Mouse (Mus musculus) lung, postnatal 36 days (tissue): ENCODE results near the gene Gins2.

ENCODE experiments used
- DNase-seq: peaks from one replicate; pipeline ENCODE4 v3.0.0; 2022; ENCODE audit warnings: mixed read lengths

Gene Gins2

DNA sequence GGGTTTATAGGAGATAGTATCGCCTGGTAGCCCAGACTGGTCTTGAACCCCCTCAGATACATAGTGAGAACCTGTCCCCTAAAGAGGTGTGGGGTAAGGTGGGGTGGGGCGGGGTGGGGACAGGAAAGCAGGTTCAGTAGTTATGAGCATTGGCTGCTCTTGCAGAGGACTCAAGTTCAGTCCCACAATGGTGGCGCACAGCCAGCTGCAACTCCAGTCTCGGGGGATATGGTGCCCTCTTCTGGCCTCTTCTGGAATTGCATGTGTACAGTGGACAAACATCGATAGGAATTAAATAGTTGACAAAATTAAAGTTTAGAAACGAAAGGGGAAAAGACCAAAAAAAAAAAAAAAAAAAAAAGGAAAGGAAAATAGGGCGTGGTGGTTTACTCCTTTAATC is 10.4 kb upstream of the Gins2 start:
- DNase-seq, result peak; percentile 94

DNA sequence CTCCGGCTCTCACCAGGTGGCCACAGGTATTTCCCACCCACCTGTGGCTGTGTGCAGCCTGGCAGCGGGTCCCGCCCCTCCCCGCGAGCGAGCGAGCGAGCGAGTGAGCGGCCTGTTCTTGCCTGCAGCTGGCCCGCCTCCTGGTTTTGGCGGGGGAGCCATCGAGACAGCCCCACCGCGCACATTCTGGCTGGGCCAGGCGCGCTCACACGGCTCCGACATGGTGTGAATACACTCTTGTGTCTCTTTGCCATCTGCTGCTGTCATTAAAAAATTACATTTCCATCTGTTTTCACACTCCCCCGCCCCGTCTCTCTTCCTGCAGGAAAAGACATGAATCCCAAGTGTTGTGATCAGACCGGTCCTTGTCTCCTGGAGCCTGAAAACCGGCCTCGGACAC is 9.5 kb upstream of the Gins2 start:
- no peak for DNase-seq

DNA sequence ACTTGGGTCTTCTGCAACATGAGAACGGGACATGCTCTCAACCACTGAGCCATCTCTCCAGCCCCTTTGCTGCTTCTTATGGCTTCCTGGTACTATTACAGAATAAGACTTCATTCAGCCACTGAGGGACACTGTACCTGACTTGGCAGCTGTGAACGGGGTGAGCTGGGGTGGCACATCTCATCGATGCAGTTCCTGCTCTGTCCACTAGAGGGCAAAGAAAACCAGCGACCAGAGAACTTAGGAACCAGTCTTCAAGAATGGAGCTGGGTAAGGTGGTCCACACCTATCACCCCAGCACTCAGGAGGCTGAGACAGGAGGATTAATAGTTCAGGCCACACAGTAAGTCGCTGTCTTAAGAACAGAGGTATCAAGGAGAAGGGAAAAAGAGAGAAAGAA is 6.9 kb upstream of the Gins2 start:
- DNase-seq, result peak; percentile 73

DNA sequence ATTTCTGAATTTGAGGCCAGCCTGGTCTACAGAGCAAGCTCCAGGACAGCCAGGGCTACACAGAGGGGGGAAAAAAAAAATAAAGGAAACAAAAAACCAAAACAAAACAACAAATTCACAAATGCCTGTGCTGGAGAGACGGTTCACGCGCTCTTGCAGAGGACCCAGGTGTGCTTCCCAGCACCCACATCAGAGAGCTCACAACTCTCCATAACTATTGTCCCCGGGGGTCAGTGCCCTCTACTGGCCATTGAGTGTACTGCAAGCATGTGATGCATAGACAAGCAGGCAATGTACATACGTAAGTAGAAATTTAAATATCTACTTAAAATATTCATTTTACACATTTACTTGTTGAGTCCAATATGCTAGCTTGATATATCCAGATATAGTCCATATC is 5.5 kb upstream of the Gins2 start:
- no peak for DNase-seq

DNA sequence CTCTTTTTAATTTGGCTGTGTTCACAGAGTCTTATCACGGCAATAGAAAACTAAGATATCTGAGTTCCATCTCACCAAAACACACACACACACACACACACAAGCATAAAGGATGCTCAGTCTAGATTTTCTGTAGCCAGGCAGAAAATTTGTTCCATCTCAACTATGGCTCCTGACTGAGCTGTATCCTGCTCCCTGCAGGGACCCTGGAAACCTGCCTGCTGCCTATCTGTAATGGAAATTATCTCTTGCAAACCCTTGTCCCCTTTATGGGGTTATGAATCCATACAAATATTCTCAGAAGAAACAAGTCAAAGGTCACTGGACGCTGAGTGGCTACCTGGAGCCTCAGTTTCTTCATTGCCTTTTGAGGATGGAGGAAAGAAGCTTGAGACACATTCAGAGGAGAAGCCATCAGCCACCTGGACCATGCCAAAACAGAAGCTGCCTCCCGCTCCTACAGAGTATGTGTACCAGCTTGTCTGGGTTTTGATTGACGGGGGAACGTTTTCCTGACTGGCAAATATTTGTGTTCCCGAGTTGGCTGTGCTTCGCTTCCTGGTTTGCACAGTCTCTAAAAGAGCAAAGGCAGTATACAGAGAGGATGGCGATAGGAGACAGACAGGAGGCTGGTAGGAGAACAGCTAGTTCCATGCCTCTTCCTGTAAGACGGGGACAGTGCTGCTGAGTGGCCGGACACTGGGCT is 2.6 kb upstream of the Gins2 start:
- DNase-seq, result peak; percentile 49

- no peak for DNase-seq
Observed at GRCm38 (mm10) chr8:120589921-120590320, 817 bp upstream of the Gins2 start.

- DNase-seq, result no peak
Observed at GRCm38 (mm10) chr8:120585521-120585920, 3.6 kb downstream of the Gins2 start.

DNA sequence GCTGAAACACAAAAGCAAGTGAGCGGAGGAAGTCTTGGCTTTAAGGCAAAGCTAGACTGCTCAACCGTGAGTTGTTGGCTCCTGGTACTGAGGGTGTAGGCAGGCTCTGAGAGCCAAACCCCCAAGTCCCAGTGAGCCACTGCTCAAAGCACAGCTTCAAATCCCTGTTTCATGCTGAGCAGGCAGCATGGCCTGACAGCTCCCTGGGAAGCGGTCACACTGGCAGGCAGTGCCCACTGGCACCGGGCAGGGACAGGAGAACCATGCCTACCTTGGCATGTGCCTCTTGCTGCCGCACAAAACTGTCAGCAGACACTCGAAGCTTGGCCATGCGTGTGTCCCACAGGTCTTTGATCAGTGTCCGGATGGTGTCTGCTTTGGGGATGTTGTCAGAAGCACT is 7.3 kb downstream of the Gins2 start:
- DNase-seq, result no peak

GRCm38 (mm10) chr8:120581329-120581728 is 7.8 kb downstream of the Gins2 start:
- DNase-seq, result no peak

DNA sequence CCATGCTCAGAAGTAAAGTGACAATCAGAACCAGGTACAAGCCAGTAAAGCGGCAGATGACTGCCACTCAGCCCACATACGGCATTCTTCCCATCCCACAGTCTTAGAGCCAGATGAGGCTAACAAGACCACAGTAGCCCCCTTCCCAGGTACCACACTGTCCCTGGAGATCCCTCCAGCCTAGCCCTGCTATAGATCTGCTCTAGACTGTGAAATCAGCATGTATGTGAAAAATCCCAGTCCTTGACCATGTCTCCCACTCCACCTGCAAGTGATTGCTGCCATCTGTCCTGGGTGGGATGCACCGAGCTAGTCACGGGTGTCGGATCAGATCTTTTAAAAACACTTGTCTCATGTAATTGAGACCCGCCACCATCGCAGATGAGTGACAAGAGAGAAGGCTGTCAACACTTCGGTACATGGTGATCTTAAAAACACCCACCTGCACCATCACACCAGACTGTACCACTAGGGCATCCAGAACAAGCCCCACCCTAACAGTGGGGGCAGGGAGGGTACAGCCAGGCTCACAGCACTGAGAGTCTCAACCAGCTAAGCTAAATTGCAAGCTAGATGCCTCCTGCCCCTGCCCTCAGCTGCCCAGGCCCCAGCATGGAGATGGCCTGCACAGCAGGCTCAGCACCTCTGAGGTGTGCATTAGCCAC is 8.6 kb downstream of the Gins2 start:
- DNase-seq, result no peak

GRCm38 (mm10) chr8:120577821-120578220 is 11.3 kb downstream of the Gins2 start:
- no peak for DNase-seq

DNA sequence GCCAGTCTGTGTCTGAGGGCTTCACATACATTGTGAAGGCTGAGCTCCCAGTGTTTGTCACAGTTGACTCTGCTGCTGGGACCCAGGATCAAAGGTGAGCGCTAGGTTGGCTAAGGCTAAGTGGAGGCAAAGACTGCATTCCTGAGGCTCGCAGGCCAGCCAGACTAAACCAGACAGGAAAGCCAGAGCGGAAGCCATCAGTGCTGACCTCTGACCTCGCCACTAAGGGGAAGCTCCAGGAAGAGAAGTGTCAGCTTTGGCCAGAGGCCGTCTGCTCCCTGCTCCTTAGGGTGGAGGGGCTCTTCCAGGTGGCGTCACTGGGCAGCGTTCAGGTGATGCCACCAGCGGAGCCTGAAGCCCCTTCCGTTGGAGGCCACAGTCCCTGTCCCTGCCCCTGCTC is 13.3 kb downstream of the Gins2 start:
- DNase-seq, result no peak

- DNase-seq, result no peak
Observed at GRCm38 (mm10) chr8:120574941-120575340, 14.2 kb downstream of the Gins2 start.

GRCm38 (mm10) chr8:120573866-120574265 is 15.2 kb downstream of the Gins2 start:
- DNase-seq, result no peak

- peak; percentile 70 for DNase-seq
Observed at GRCm38 (mm10) chr8:120572534-120572933, 16.6 kb downstream of the Gins2 start.

GRCm38 (mm10) chr8:120571561-120571960 is 17.5 kb downstream of the Gins2 start:
- DNase-seq, result no peak

DNA sequence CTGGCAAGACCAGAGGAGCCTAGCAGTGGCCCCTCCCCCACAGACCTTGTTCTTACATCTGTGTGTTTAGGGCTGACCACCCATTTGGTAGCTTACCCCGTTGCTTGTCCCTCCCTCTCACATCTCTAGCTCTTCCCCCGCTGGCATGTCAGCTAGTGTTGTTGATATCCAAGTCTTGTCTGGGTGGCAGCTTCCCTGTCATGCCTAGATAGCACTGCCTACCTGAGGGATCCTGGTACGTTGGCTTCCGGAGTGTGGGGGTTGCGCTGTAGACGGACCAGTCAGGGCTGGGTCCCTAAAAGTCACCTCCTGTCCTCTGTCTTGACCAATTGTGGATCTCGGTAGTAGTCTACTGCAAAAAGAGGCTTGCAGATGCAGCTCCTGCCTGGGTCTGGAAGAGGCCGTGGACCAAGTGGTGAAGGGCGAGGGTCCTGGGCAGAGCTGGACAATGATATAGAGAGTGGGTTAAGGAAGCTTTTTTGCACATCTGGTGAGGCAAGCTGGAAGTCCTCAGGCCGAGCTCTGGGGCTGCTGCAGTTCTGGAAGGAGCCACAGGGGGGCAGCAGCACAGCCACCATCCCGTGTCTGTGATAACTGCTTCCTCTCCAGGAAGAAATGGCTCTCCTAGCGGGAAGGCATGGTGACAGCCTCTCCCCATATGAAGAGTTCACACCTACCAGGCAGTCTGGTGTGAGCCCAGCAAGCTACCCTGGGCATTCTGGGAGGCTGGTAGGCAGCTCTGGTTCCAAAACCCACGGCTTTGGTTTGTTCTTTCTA is 19.0 kb downstream of the Gins2 start:
- DNase-seq, result peak; percentile 83

DNA sequence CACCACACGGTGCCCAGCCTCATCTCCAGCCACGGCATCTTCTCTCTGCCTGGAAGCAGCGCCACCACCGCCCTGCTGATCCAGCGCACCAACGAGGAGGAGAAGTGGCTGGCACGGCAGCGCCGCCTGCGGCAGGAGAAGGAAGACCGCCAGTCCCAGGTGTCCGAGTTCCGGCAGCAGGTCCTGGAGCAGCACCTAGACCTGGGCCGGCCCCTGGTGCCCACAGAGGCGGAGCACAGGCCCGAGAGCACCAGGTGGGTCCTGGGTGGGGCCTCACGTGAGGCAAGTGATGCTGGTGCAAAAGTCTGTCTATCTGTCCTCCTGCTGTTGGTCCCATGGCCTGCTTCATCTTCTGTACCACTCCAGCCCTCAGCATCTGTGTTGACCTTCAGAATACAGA is 20.0 kb downstream of the Gins2 start:
- no peak for DNase-seq

DNA sequence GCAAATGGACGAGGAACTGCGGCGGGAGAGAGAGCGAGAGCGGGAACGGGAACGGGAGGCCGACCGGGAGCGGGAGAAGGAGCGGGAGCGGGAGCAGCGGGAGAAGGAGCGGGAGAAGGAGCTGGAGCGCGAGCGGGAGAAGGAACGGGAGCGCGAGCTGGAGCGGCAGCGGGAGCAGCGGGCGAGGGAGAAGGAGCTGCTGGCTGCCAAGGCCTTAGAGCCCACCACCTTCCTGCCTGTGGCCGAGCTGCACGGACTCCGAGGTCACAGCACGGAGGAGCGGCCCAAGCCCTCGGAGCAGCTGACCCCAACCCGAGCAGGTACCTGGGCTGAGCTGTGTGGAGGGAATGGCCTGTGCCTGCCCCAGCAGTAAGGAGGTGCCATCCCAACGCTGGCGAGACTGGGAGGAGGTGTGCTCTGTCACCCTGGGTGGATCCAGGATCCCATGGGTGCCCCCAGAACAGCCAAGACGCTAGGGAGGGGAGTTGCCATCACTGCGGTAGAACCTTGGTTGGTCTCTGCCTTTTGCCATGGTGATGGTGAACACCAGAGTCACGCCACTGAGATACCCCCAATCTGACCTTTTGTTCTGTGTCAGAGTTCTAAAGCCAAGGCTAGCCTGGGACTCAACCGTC is 20.8 kb downstream of the Gins2 start:
- no peak for DNase-seq

DNA sequence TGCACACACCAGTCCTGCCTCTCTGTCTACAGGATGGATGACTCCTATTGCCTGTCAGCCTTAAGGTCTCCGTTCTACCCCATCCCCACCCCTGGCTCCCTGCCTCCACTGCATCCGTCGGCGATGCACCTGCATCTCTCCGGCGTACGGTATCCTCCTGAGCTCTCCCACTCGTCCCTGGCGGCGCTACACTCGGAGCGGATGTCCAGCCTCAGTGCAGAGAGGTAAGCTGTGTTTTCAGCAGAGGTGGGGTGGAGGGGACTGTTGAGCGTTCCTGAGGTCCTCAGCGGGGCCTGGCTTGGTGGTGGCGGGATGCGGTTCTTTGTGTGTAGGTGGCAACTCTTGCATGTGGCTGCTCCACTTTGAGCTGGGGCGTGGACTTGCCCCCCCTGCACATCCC is 21.4 kb downstream of the Gins2 start:
- DNase-seq, result no peak

- no peak for DNase-seq
Observed at GRCm38 (mm10) chr8:120566681-120567080, 22.4 kb downstream of the Gins2 start.

GRCm38 (mm10) chr8:120565151-120565711 is 23.9 kb downstream of the Gins2 start:
- DNase-seq, result no peak
